8 mouse cellular contexts compared by ENCODE assay signal in the genomic region with DNA sequence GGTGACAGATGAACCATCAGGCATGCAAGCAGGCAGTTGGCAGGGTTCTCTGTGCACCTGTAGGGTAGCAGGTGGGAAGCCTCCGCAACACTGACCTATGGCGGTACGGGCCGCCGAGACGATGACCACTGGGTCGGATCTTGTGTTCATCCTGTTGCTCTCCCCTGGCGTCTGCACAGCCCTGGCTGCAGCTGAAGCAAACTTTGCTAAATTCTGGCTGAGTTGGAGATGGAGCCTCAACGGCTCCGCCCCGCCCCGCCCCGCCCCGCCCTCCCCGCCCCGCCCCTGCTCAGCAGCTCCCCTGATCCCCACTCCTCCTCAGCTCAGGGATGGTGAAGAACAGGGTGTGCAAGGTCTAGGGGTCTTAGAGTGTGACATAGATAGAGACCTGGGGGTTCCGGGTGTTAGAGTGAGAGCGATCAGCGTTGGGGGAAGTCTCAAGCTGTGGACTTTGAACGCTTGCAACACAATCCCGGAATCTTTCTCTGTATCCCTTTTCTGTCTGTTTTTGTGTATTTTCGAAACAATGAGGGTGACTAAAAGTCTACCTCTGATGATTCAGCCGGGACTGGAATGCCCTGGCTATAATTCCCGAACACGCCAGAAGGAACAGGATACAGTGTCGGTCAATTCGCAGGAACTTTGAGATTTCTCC. TPM values are rescaled to one million over a fixed set of nuclear protein-coding genes. Genes with fewer than 3 reads are reported as not detected.
DNase-seq lines count a peak whose midpoint lies in the region; ATAC-seq and TF ChIP-seq lines count a peak whose summit lies in the region.

Gene Acat3 (minus strand): TSS at position 450 of the 655 bp plus-strand sequence.

- peaks cover 11% of the 10 kb centered on the region for H3K4me1 ChIP-seq in embryonic facial prominence, embryonic 15.5 days
- H3K4me1 ChIP-seq in intestine, postnatal 0 days (replicated peaks; ENCODE audit: control insufficient read depth, insufficient read depth, low read length): no peaks in the 10 kb centered on the region

- H3K27ac ChIP-seq in embryonic facial prominence, embryonic 15.5 days (replicated peaks): no peak within 1 kb of the TSS
- H3K27ac ChIP-seq in intestine, postnatal 0 days (ENCODE audit: low read depth, low read length): peak within 1 kb of the TSS; percentile 41
- no peak within 1 kb of the TSS for H3K27ac ChIP-seq in macrophage

- peak within 1 kb of the TSS; percentile 59 for H3K4me2 ChIP-seq in embryonic facial prominence, embryonic 15.5 days (replicated peaks)
- H3K4me2 ChIP-seq in intestine, postnatal 0 days (replicated peaks; ENCODE audit: low read depth): peak within 1 kb of the TSS; percentile 69

- DNase-seq in adrenal gland, adult 2 months: peak; percentile 38
- no peak for DNase-seq in adrenal gland, adult 8-10 months
- DNase-seq in Patski (ENCODE audit: low read depth, low spot score): peak; percentile 34
- no peak for DNase-seq in left cerebral cortex, adult 11 months (ENCODE audit: low spot score)
- no peak for DNase-seq in right cerebral cortex, postnatal 14 days

- peak within 1 kb of the TSS; percentile 35 for H3K4me3 ChIP-seq in embryonic facial prominence, embryonic 15.5 days (replicated peaks)
- H3K4me3 ChIP-seq in intestine, postnatal 0 days (ENCODE audit: low read depth, low read length): peak within 1 kb of the TSS; percentile 43
- H3K4me3 ChIP-seq in macrophage (ENCODE audit: inconsistent target): peak within 1 kb of the TSS; percentile 18

- no peaks in the 10 kb centered on the region for H3K9me3 ChIP-seq in embryonic facial prominence, embryonic 15.5 days (replicated peaks)
- H3K9me3 ChIP-seq in intestine, postnatal 0 days (ENCODE audit: control insufficient read depth): no peaks in the 10 kb centered on the region

- H3K27me3 ChIP-seq in Patski: no peaks in the 10 kb centered on the region
- no peaks in the 10 kb centered on the region for H3K27me3 ChIP-seq in embryonic facial prominence, embryonic 15.5 days
- no peaks in the 10 kb centered on the region for H3K27me3 ChIP-seq in intestine, postnatal 0 days (replicated peaks; ENCODE audit: control insufficient read depth, insufficient read depth, low read length)

- H3K79me2 ChIP-seq in macrophage (ENCODE audit: inconsistent target): no peaks in the 10 kb centered on the region

- in situ Hi-C loops in Patski (cut with MboI; ENCODE audit: low pct_unique_long_range_greater_than_20kb): no loop called here

- WGBS in embryonic facial prominence, embryonic 15.5 days: 9% methylated on average over 27 of the region's 27 CpGs
- 6% methylated on average over 27 of the region's 27 CpGs for WGBS in intestine, postnatal 0 days
- WGBS in macrophage (ENCODE audit: missing documents): 14% methylated on average over 25 of the region's 27 CpGs

- CTCF ChIA-PET in Patski (lab: Charles Lee): interaction anchor here (0.9 kb wide), 1 partner anchor 9 kb away, joined by 3 read pairs; no protein-coding TSS in a partner anchor

- POLR2A ChIA-PET in Patski (lab: Charles Lee): interaction anchor here (0.9 kb wide), 1 partner anchor 14 kb away, joined by 4 read pairs; no protein-coding TSS in a partner anchor

- peak; percentile 73 for ATAC-seq in Patski
- peak; percentile 81; the same call in 1 of the 2 replicates for ATAC-seq in embryonic facial prominence, embryonic 15.5 days (ENCODE audit: insufficient number of reproducible peaks, low FRiP score, low TSS enrichment, low read depth)
- ATAC-seq in intestine, postnatal 0 days: peak; percentile 66

- no peak within 1 kb of the TSS for H3K9ac ChIP-seq in embryonic facial prominence, embryonic 15.5 days
- H3K9ac ChIP-seq in intestine, postnatal 0 days (ENCODE audit: low read depth, low read length): peak within 1 kb of the TSS; percentile 26

- H3K36me3 ChIP-seq in embryonic facial prominence, embryonic 15.5 days: peaks cover 23% of the 10 kb centered on the region
- peaks cover 15% of the 10 kb centered on the region for H3K36me3 ChIP-seq in intestine, postnatal 0 days (ENCODE audit: control insufficient read depth, insufficient read depth)
- H3K36me3 ChIP-seq in macrophage (ENCODE audit: inconsistent target): 0 out of 2 replicates have a peak, but pooled peaks cover 4% of the 10 kb centered on the region

- TF ChIP-seq CTCF in Patski (IDR thresholded peaks at IDR 0.05): no peak
- no peak for TF ChIP-seq CTCF in intestine, postnatal 0 days (IDR thresholded peaks at IDR 0.05; ENCODE audit: low read depth)

RNA-seq across cellular contexts. Expression of gene Acat3, which starts in this region (rescaled TPM):
- 1 to 10 TPM; 2.4 to 6.4 TPM for total RNA-seq in adrenal gland, adult 2 months (2021)
- 0.15 and 0.33 TPM in 2 replicates for polyA plus RNA-seq in adrenal gland, adult 2 months (2012; rRNA removed)
- total RNA-seq in adrenal gland, adult 8-10 months (2022): 1 to 10 TPM in 3 of 4 experiments, under 1 TPM in 1; 0.99 to 2.2 (median 1.4) TPM
- polyA plus RNA-seq in Patski (2021) (4.4 TPM), macrophage (2018) (0.39 TPM in 1 of 3 replicates, not detected in the others)
- 0.60 and 1.2 TPM in 2 replicates for polyA plus RNA-seq in embryonic facial prominence, embryonic 15.5 days (2015; fragmentation: Nextera tagmentation; extraction: Ambion mirVana)
- polyA plus RNA-seq in intestine, postnatal 0 days (2015; fragmentation: Nextera tagmentation; extraction: Ambion mirVana): 0.18 and 0.51 TPM in 2 replicates
- 1 to 10 TPM in 5 of 26 experiments, under 1 TPM in 2, not detected in 19; 0.71 to 6.1 (median 2.7) TPM for total RNA-seq in macrophage (2018; cell fraction: chromatin; rRNA removed)
- under 1 TPM in 13 of 26 experiments, not detected in 13; 0.07 to 0.43 (median 0.13) TPM for total RNA-seq in macrophage (2018; cell fraction: cytosol; rRNA removed)
- total RNA-seq in macrophage (2018; cell fraction: nucleus; rRNA removed): 1 to 10 TPM in 3 of 26 experiments, under 1 TPM in 3, not detected in 20; 0.40 to 7.9 (median 1.0) TPM

Comparison
In these comparisons a context has a peak if more than half of its experiments do, and no peak if none do; other contexts are left out.
1. DNase-seq: peak in adrenal gland, adult 2 months (single experiment) and Patski (single experiment); none in adrenal gland, adult 8-10 months (single experiment), left cerebral cortex, adult 11 months (single experiment) and right cerebral cortex, postnatal 14 days (single experiment).
2. Peak in ATAC-seq, H3K4me3 ChIP-seq, H3K27ac ChIP-seq, H3K9ac ChIP-seq and H3K4me2 ChIP-seq in intestine, postnatal 0 days; RNA of the gene not detected or under 1 TPM.
3. Peak in every context shown above with its lines, with median percentiles within 50 percentile points of each other: ATAC-seq and H3K4me3 ChIP-seq.